Comparison of ENCODE assay signal across 15 mouse cellular contexts in the genomic region with DNA sequence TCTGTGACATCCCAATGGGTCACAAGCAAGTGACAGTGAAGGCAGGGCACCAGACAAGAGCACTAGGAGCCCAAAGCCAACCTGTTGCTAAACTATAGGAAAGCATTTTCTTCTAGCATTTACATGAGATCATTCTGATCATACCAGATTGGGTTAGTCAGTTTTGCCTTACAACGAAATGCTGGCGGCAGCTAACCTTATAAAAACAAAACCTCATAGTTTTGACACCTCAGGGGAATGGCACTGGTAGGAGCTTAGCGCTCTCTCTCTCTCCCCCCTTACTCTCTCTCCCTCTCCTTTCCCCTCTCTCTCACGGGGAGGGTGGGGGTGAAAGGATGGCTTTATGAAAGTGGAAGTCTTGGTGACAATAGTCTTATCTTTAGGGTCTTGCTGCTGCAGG.
"Had no signal": no experiment of that assay in that cellular context is flagged by ENCODE, and none has a peak within 500 bp of the region (broad histone marks: within the 10 kb centered on the region; RNA-seq: fewer than 3 reads in every experiment).

No protein-coding gene starts in this region.

- H3K9me3 ChIP-seq: neural tube, embryonic 15.5 days; stomach, embryonic 15.5 days had no signal

- DNase-seq: retina, postnatal 1 day; right cerebral cortex, adult 18-20 months; right cerebral cortex, postnatal 14 days; right cerebral cortex, postnatal 25 days; right cerebral cortex, postnatal 4 days; spleen, adult 18-20 months; thymus, adult 18-20 months; thymus, adult 2 months; thymus, postnatal 14 days; thymus, postnatal 25 days; thymus, postnatal 36 days; thymus, postnatal 4 days had no signal

- H3K27me3 ChIP-seq: neural tube, embryonic 15.5 days; stomach, embryonic 15.5 days had no signal

- H3K27ac ChIP-seq: neural tube, embryonic 15.5 days; stomach, embryonic 15.5 days; stomach, postnatal 0 days had no signal

- H3K4me2 ChIP-seq: neural tube, embryonic 15.5 days; stomach, embryonic 15.5 days had no signal

- H3K4me3 ChIP-seq: neural tube, embryonic 15.5 days; stomach, embryonic 15.5 days had no signal

- H3K36me3 ChIP-seq: neural tube, embryonic 15.5 days; stomach, embryonic 15.5 days had no signal

- H3K9ac ChIP-seq: neural tube, embryonic 15.5 days; stomach, embryonic 15.5 days had no signal
